Mouse (Mus musculus) CD8-positive naive resting alpha-beta T cell, adult 2 months (primary cell): ENCODE measurements around the gene Cep89.
A peak's percentile ranks its signal among the peaks of the same experiment; 100 is the strongest.

Experiments
- DNase-seq, 2 experiments: peaks; one replicate each; pipeline ENCODE4 v3.0.0; 2022; ENCODE audit warnings: low read depth in 2 of 2, low spot score in 2 of 2

Gene Cep89

DNA sequence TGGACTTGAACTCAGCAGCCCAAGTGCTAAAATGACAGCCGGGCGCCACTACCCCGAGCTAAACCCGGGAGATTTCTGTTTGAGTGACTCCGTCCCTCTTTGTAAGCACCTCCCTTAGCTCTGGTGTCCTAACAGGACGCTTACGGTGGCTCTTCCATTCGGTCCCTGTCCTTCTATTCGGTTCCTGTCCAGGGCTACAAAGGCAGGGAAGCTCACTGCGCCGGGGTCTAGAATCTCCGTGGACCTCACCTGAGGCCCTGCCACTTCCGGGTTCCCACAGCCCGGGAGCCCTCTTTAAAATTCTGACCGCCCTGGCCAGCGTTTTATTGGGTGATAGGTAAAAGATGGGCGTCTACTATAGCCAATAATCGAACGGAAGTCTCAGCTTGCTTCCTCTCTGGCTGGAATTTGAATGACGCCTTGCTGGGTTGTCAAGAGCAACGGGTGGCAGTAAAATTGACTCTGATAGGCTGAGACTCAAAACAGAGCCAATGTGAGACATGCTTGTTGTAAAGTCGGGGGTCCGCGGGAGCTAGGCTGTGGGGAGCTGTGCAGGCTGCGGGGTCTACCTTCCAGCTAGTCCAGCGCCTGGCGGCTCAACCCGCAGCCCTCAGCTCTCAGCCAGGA, at the start of gene Cep89, which contains the start of gene Faap24:
Gene Cep89 (plus strand): TSS at position 494 of the 627 bp plus-strand sequence.
Gene Faap24 (minus strand): TSS at position 295 of the 627 bp plus-strand sequence.
- peak; percentile 96 to 98 for DNase-seq

DNA sequence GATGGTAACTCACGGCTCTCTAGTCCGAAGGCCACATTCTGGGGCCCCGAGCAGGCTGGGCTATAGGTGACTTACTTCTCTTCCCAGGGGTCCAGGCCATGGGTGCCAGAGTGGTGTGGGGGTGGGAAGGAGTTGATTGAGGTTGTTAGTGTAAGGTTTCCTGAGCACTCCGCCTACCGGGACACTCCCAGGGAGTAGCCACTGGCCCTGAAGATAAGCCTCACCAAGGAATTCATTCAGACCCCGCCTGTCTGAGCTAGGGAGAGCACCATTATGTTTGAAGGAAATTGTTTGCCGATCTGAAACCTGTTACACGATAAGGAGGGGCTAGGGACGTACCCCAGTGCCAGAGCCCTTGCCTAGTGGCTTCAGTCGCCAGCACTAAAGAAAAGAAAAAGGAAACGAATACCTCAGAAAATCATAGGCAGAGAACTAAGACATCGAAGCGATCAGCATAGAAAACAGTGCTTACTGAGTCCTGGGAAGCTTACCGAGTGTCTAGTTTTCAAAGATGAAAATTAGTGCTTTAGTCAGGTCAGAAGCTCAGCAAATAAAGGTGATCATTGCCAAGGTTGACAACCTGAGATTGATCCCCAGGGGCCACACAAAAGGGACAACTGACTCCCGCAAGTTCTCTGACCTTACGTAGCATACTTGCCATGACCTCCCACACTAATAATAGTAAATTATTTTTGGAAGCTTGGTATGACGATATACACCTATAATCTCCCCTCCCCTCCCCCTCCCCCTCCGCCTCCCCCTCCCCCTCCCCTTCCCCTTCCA, 48.7 kb upstream of the Cep89 start:
- DNase-seq: no peak

DNA sequence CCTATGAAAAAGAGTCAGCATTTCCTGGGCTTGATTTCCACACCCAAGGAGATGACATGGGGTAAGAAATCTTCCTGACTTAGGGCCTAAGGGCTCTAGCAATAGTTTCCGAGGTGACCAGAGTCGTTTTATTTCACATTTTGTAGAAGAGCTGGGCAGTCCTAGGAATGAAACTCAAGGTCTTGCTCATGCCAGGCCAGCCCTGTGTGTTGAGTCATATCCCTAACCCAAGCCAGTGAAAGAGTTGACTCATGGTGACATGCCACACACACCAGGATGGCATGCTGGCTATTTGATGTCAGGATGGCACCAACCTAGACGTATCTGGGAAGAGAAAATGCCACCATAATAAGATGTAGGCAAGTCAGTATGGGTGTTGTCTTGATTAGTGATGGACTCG, 47.8 kb upstream of the Cep89 start:
- DNase-seq: no peak

DNA sequence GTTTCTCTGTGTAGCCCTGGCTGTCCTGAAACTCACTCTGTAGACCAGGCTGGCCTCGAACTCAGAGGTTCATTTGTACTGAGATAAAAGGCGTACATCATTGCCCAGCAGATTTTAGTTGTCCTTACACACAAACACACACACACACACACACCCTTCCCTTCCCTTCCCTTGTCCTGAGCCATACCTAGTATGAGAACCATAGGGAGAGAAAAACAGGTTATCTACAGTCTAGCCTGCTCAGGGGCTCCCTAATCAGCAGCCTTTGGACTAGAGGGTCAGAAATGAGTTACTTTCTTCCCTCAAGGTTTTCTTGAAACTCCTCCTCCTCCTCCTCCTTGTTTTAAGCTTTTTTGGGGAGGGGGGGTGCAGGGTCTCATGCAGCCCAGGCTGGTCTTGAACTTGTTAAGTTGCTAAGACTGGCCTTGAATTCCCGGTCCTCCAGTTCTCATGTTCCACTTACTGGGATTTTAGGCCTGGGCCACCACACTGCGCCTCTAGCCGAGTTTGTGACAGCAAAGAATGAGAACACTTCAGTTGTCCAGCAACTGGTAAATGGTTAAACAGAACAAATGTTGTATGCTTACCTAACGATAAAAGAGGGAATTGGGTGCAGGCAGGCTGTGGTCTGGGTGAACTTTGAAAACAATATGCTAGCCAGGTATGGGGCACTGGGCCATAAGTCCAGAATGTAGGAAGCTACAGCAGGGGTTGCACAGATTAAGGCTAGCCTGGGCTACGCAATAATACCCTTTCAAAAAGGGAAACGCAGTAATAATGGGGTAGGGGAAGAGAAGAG, 46.8 kb upstream of the Cep89 start:
- no peak for DNase-seq

DNA sequence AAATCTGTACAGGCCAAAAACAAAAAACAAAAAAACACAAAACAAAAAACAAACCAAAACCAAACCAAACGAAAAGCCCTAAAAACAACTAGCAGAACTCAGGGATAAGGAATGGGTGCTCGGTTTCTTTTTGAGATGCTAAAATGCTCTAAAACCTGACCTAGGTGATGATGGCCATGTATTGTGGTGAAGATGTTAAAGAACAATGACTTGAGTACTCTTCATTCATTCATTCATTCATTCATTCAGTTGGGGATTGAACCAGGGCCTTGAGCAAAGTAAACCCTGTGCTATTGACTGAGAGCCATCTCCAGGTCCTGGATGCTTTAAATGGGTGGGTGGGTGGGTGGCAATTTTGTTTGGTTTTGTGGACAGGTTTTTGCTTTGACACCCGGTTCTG, 45.7 kb upstream of the Cep89 start:
- no peak for DNase-seq

DNA sequence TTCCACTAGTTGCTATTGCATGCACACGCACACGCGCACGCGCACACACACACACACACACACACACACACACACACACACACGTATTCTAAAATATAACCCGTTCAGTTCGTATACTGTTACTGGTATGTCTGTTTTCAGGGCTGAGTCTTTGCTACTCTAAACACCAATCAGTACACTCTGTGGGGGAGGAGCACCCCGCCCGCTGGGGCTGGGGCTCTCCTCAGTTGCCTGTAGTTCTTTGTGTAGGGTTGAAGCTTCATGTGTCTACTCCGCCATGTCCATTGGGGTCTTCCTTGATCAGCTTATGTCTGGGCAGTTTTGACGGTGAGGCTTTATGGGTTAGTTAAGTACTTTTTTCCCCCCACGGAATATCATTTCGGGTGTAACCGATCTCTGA, 43.5 kb upstream of the Cep89 start:
- no peak for DNase-seq

DNA sequence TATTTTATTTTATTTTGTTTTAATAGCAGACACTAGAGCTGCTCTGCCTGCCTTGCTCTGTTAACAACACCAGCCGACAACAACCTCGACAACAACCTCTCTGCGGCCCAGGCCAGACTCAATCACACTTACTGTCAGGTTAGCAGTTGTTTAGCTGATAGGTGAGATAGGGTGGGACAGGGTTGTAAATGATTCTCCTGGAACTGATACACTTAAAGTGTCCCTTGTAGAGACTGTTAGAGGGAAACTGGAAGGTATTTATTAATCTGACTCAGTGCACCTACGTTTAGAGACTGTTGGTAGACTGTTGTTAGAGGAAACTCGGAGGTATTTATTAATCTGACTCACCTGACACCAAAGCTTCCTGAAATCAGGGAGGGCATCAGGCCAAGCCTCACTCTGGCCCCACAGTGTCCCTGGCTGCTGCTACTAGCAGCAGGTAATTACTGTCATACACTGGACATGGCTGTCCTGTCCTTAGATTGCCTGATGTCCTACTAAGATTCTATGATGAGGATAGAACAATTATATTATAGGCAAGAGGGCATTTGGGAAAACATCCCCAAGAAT, 41.4 kb upstream of the Cep89 start:
- DNase-seq: no peak

DNA sequence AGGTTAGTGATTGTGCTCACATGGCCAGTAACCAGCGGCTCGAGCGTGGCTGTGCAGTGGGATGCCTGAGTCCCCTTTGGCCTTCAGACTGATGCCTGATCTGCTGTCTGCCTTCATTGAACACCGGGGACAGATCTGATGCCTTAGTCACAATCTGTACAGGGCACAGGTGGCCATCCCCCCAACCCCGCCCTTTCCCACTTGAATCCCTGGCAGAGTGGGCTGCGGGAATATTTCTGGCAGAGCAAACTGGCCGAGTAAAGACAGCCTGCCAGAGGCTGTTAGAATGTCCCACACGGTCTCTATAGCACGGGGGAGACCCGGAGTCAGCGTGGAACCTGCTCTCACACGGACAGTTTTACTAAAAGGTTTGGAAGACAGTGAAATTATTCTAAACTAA, 39.2 kb upstream of the Cep89 start:
- no peak for DNase-seq

DNA sequence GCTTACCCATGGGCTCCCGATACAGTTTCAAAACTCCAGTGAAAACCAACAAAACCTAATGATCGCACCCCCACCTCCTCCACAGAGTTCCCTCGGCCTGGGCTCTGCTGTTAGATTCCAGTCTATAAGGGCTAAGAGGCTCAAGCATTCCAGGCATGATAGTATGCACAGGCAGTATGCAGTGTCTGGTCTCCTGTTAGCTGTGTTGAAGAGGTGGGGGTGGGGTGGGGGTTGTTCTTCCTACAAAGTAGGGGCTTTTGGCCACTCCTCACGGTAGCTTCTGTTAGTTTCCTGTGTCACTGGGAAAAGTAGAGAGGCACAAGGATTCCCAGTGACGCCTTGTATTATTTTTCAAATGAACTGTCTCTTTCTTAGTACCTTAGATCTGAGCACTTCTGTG, 34.6 kb upstream of the Cep89 start:
- no peak for DNase-seq

DNA sequence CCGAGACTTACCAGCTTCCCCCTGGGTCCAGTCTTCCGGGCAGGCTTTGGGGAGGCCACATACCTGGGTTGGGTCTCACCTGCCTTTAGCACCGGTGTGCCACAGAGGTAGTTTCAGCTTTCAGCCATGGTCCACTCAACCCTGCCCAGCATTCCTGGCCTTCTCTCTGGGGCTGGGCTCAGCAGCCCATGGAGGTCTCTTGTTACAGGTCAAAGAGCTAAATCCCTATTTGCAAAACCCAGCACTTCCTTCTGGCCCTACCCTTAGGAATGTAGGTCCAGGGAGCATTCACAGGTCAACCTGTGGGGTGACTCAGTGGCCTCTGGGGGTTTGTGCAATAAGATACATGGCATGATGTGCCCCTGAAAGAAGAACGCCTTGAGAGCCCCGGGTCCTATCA, 34.0 kb upstream of the Cep89 start:
- no peak for DNase-seq

DNA sequence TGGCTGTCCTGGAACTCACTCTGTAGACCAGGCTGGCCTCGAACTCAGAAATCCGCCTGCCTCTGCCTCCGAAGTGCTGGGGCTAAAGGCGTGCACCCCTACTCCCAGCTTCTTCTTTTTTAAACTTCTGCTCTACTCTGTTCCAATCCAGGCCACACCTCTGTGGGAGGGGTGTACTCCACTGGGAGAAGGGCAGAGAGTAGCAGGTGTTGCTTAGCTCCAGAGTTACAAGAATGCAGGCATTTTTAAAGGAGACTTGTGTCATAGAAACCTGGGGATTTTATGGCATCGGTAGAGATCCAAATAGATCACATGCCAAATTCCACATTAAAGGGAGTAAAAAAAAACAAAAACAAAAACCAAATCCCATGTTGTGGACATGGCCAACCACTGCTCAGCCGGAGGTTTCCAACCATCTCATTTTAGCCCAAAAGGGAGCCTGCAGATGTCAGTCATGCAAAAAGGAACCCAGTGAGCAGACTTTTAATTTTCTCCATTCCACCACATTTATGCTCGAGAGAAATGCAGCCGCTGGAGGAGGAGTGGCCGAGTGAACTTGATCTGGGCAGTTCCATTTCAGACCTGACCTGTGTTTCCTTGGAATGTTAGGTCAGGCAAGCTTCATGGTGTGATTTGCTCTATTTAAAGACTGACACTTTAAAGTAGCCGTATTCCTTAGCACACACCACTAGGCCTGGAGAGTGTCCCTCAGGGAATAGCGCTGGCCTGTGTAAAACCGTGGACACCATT, 31.5 kb upstream of the Cep89 start:
- no peak for DNase-seq

DNA sequence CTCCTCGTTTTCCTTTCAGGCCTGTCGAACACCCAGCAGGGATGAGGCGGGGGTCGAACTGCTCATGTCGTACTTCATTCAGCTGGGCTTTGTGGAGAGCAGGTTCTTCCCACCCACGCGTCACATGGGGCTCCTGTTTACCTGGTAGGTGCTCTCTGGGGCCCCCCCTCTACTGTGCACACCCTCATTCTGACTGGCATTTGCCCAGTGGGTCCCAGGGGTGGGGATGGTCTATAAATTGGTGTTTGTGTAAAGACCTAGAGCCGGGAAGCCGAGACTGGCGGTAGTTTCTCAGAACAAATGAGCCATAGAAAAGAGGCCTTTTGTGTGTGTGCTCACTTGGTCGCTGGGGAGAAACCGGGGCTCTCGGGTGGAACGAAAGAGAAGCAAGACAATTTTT, 25.7 kb upstream of the Cep89 start:
- DNase-seq: no peak

DNA sequence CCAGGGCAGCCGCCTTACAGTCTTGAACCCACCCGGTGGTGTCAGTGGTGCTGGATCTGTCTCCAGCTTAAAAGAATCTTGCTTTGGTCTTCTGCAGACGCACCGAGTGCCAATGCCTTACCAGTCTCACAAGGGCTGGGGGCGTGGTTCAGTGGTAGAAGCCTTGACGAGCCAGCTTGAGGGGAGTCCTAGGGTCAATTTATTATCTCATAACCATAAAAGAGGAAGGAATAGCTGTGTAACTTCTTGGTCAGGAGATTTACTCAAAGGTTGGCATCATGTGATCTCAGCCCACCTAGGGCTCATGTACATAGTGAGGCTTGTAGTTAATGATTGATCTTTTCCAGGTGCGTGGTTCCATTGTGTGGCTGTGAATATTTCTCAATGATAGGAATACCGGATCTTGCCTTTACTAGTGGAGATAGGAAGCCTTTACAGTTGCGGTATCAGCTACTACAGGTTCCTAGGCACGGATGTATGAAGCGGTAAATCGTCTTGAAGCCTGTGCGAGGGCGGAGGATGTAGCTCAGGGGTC, 24.3 kb upstream of the Cep89 start:
- DNase-seq: no peak

DNA sequence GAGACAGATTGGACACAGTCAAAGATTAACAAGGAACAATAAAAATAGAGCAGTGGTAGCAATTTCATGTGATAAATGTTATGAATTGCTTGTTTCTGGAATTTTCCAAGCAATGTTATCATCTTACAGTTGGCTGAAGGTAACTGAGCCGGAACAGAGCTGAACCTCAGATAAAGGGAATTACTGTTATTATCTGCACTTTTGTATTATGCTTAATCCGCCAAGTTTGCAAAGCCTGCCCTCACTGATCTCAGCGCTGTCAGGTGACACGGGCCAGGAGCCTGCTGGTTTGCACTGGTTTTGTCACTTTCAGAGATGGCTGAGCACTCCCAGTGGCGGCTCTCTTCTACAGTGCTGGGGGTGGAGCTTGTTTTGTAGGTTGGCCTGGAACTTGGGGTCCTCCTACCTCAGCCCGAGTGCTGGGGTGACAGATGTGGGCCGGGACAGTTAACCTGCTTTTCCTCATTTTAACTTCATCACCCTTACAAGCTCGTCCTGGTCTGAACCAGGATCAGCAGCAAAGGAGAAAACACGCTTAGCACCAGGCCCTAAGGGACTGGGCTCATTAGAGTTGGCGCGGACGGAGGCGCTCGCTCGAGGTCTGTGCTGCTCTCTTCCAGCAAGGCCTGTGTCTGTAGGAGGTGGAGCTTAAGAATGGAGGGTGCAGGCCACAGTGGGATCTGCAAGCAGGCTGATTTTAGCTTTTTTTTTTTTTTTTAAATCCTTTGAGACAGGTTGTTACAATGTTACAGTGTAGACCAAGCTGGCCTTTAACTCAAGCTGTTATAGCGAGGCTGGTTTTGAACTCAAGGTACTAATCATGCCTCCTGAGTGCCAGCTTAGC, 23.5 kb upstream of the Cep89 start:
- DNase-seq: no peak

DNA sequence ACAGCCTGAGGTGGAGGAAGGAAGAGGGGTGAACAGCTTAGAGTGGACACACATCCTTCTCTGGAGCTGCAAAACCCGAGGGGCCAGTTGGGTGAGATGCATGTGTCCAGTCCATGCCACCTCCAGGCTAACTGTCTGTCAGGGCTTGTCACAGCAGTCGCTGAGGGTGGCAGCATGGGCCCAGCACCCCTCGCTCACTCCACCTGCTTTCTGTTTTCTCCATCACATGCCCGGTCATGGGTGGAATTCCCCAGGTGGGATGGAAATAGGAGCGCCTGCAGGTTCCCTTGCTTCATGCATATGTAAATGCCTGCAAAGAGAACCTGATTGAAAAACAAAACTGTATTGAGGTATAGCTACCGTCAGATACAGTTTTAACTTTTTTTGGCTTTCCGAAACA, 22.6 kb upstream of the Cep89 start:
- no peak for DNase-seq

DNA sequence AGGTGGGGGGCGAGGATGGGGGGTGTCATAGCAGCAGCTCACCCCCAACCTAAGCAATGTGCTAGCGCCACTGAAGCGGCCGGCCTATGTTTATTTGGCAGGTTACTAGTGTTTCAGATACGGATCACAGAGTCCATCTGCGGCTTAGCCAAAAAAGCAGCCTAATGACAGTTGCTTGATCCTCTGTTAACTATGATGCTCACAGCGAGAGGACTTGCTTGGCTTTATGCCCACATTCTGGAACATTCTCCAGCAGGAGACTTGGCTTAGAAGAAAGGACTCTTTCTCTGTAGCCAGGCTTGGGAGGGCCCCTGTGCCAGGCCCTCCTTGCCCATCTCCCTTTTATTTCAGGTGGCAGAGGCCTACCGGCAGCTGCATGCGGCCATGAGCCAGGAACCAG, 20.2 kb upstream of the Cep89 start:
- no peak for DNase-seq

DNA sequence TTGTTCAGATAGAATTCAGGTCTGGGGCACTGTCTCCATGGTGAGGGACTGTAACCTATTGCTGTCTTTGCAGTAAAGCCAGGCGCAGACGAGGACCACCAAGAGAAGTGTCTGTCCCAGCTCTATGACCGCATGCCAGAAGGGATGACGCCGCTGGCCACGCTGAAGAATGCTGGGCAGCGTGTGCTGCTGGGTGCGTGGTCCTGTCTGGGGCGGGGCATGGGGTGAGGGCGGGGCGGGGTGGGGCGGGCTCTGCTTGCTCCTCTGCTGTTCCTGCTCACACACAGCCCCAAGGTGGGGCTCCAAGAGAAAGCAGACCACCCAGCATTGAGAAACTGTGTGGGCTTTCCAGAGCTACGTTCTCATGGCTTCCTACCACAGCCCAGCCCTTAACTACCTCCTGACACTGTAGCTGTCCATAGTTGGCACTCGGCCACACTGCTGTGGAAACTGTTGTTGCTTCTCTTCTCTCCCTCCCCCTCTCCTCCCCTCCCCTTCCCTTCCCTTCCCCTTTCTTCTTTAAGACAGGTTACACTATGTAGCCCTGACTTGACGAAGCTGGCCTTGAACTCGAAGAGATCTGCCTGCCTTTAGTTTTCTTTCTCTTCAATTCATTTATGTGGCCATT, 17.2 kb upstream of the Cep89 start:
- no peak for DNase-seq

DNA sequence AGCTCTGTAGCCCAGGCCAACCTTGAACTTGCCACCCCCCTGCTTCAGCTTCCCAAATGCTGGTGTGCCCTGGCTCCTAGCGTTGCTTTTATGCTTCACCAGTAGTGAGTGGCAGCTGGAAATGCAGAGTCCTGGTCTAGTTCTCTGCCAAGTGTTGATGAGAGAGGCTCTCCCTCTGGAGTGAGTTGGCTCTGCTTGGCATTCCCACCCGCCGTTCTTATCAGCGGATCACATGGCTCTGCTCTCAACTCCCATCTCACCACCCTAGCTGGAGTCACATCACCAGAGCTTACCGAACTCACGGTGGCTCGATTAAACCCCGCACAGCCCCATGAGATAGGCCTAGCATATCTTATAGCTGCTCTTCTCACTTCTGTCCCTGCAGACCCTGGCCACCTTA, 16.5 kb upstream of the Cep89 start:
- DNase-seq: no peak

DNA sequence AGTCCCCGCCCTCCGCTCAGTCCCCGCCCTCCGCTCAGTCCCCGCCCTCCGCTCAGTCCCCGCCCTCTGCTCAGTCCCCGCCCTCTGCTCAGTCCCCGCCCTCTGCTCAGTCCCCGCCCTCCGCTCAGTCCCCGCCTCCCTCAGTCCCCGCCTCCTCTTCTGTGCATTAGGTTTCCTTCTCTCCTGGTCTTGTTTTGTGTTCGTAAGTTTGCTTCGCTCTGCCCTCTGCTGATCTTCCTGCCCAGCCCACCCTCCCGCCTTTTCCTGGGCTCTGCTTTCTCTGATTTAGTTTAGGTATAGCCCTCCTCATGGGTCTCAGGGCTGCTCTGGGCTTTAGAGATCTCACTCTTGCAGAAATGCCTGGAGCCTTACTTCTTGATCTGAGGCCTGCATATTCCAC, 15.0 kb upstream of the Cep89 start:
- no peak for DNase-seq
